Mouse (Mus musculus) spleen, postnatal 36 days (tissue): ENCODE measurements around the gene Slc41a2.

Experiments
- DNase-seq, 2 experiments: peaks; one replicate each; pipeline ENCODE4 v3.0.0; 2022; ENCODE audit warnings: low spot score in 2 of 2, mixed read lengths in 1 of 2

Gene Slc41a2

DNA sequence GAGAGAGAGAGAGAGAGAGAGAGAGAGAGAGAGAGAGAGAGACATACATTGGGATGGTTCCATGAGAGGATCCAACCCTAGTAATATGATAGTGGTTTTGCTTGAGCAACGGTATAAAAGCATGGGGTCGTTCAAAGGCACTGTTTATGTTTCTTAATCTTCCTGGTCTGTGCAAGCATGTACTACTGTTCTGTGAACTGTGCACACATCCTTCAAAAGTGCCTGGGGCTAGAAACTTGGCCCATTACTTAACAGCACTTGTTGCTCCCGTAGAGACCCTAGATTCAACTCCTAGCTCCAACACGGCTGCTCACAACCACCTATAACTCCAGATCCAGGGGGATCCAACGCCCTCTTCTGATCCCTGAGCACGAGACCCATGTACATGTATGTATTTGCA is 17.3 kb downstream of the Slc41a2 start:
- no peak for DNase-seq

DNA sequence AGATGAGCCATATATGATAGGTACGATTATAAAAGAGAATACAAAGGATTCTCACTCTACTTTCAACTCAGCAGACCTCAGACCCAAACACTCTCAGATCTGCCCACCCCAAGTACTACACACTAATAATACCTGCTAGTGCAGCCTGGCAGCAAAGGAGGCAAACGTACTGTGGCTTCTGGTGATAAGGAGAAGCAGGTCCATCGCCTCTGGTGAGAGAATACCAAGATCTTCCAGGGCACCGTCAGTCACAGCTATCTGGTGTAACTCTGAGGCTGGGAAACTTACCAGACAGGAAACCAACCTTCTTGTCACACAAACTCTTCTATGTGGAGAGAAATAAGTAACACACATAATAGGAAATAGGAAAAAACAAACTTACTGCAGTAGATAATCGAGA is 24.6 kb downstream of the Slc41a2 start:
- DNase-seq: no peak

- DNase-seq: no peak
Measured at GRCm38 (mm10) chr10:83310356-83310755, 27.3 kb downstream of the Slc41a2 start.

DNA sequence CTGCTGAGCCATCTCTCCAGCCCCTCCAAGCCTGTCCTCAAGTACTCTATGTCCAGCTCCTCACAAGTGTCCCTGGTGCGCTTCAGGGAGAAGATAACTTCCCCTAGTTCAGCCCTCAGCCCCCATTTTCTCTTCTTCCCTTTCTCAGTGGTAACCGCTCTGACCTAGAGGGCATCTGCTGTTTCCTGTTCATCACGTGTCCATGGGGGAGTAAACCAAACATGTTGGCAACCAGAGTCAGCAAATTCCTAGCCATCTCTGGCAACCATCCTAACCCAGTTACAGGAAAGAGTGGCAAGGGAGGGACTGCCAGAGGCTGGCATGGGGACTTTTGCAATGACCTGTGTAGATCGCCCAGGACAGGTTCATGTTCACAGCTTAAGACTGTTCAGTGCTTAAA is 36.0 kb downstream of the Slc41a2 start:
- peak; percentile 27 to 47 for DNase-seq

DNA sequence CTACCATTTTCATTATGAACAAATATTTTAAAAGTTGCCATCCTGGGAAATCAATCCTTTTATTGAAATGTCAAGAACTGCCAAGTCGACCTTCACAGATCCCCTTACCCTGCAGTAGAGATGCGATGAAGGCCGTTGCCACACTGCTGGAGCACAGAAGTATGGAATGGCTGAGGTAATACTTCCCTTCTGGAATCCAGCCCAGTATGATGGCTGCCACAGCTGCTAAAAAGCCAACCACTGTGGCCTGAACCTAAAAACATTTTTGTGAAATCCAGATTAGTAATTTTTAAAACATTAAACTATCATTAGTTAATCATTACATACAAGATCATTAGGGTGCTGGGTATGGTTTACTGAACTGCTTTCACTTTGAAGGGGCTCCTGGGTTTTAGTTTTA is 36.6 kb downstream of the Slc41a2 start:
- DNase-seq: no peak

DNA sequence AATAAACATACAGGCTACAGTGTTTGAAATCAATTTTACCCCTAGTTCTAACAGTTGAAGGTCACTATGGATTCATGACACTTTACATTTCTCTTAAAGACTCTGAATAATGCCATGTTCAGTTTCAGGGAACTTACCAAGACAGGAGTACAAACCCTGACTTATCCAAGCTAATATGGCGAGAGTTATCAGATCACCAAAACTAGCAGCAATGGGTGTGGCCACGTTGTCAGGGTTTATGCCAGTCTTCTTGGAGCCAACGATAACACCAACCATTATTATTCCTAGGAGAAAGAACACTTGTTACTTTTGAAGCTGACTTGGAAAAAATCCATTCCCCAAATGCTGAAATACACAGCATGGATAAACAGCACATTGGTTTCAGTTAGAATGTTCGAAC is 40.7 kb downstream of the Slc41a2 start:
- no peak for DNase-seq

DNA sequence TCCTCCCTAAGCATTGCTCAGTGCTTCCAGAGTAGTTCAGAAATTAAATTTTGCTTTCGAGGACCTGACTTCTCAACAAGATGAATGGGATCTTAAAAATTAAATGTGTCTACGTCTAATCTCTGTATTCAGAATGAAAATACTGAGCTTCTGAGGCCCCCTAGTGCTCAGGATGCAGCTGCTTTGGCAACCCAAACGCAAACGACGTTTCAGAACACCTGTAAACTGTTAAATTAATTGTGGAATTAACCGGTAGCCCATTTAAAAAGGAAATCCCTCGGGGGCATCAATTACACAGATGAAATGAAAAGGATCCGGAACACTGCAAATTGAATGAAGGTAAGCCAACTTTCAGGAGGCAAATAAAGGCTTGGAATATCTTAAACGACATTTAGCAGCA is 42.9 kb downstream of the Slc41a2 start:
- no peak for DNase-seq

GRCm38 (mm10) chr10:83293352-83293751 is 44.3 kb downstream of the Slc41a2 start:
- DNase-seq: no peak

DNA sequence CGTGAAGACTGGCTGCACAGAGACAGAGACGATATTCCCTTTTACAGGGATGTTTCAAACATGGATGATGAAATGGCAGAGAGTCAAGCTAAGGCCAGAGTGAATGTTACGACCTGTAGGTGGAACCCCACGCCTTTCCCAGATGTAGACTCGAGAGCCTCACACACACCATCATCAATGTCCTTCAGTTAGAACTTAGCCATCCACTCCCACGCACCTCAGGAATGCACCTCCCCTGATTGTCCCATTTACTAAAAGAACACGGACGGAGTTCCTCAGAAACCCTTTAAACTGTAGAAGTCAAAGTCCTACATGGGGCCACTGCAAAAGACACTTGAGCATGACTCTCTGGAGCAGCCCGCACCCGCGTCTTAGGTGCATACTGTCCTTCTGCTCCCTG is 46.0 kb downstream of the Slc41a2 start:
- DNase-seq: no peak

GRCm38 (mm10) chr10:83287828-83288227 is 49.9 kb downstream of the Slc41a2 start:
- DNase-seq: no peak

GRCm38 (mm10) chr10:83286399-83286798 is 51.3 kb downstream of the Slc41a2 start:
- no peak for DNase-seq

DNA sequence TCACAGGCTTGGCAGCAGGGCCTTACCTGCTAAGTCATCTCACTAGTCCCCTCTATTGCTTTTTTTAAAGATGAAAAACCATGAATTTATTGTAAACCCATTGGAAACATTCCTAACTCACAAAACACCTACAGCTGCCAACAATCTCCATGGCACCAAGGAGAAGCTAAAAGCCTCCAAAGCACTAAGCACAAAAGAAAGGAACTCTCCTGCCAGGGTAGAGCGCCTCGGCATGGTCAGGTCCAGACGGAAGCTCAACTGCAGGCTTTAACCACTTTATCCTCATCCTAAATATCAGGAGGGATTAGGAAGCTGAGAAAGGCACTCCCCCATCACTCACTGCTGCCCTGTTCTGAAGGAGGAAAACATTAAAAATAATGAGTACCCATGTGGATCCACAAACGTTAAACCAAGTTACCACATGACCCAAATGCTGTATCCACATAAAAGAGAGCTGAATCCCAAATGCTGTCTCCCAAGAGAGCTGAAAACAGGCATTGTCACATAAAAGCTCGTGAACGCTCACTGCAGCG is 51.9 kb downstream of the Slc41a2 start:
- DNase-seq: no peak

DNA sequence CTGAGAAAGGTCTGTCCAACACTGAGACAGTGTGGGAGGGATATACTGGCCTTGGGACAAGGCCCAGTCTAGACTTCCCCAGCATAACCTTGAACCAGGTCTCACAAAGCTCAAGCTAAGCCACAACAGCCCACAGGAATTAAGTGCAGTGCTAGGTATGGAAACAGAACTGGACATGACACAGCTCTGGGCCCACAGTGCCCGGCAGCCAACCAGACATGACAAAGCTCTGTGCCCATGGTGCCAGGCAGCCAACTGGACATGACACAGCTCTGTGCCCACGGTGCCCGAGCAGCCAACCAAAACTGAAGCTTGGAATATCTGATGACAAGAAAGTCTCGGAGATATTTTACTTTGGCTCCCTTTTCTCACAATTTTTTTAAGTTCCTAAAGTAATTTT is 52.8 kb downstream of the Slc41a2 start:
- DNase-seq: no peak

GRCm38 (mm10) chr10:83266731-83267130 is 71.0 kb downstream of the Slc41a2 start:
- DNase-seq: peak in 1 of 2 experiments; percentile 7

DNA sequence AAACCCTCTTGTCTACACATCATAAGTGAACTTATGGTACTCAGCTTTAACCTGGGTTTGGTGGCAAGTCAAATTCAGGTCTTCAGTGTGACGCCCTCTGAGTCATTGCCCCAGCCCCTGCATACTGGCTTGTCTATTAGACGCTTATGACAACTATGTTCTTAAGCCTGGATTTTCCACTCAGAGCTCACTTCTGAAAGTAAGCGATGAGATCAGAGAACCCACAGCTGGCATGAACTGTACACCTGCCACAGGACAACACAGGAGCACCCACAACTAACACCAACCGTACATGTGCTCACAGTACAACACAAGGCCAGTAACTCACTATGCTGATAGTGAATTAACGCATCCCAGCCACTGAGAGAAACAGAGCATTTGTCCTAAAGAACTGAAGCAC is 71.4 kb downstream of the Slc41a2 start:
- no peak for DNase-seq

- no peak for DNase-seq
Measured at GRCm38 (mm10) chr10:83264680-83265079, 73.0 kb downstream of the Slc41a2 start.

DNA sequence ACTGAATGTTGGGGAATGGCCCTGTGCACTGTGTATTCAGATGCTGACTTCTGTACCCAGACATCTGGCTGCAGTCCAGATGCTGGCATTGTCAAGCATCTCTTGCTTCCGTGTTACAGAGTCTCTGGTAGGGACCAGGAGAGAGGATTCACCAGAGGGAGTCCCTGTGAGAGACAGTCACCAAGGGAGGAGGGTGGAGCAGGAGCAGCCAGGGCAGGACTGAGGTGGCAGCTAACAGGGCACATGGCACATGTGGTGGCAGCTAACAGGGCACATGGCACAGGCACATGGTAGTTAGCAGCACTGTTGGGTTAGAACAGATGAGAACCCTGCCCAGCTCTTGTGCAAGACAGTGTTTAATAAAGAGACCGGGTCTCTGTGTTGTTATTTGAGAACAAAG is 73.6 kb downstream of the Slc41a2 start:
- no peak for DNase-seq

DNA sequence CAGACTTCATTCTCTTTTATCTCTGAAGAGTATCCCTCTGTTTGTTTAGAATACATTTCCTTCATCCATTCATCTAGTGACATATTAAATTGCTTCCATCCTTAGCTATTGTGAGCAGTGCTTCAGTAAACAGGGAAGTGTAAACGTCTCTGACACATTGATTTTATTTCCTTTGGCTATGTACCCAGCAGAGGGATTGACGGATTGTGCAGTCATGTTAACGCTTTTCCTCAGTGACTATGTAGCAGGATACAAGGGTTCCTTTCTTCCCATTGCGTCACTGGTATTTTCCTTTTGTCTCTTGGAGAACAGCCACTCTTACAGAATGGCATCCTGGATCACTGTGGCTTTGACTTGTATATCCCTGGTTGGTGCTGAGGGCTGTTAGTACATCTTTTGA is 76.4 kb downstream of the Slc41a2 start:
- DNase-seq: no peak

DNA sequence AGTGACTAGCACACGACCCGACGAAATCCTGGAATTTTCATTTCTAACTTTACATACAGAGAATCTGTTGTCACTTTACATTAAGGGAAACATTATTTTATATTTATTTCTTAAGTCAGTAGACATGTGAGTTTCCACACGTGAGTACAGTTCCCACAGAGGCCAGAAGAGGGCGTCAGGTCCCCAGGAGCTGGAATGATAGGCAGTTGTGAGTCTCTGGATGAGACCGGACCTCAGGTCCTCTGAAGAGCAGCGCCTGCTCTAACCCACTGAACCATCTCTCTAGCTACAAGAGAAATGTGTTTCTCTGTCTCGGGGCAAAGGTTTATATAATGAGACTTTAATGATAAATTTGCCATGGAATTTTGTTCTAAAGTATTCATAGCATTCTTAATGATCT is 86.3 kb downstream of the Slc41a2 start:
- peak in 1 of 2 experiments; percentile 9 for DNase-seq

GRCm38 (mm10) chr10:83248036-83248435 is 89.6 kb downstream of the Slc41a2 start:
- no peak for DNase-seq

DNA sequence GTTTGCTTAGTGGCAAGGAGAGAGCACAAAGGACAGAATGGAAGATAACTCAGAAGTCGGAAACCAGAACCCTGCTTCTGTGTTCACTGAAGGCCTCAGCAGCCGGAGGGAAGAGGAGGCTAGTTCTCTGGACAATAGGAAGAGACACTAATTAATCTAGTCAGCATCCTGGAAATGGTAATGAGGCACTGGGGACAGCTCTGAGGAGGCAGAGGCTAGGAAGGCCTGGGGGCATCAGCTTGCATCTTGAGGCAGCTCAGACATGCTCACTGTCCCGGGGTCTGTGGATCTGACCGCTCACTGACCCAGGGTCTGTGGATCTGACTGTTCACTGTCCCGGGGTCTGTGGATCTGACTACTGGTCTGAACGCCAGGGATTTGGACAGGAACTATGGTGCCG is 92.0 kb downstream of the Slc41a2 start:
- no peak for DNase-seq

- no peak for DNase-seq
Measured at GRCm38 (mm10) chr10:83244131-83244530, 93.6 kb downstream of the Slc41a2 start.

- no peak for DNase-seq
Measured at GRCm38 (mm10) chr10:83242106-83242686, 95.5 kb downstream of the Slc41a2 start.

- no peak for DNase-seq
Measured at GRCm38 (mm10) chr10:83234391-83234790, 103.3 kb downstream of the Slc41a2 start.
